Mouse (Mus musculus): ENCODE results near the gene Spag8.

DNA sequence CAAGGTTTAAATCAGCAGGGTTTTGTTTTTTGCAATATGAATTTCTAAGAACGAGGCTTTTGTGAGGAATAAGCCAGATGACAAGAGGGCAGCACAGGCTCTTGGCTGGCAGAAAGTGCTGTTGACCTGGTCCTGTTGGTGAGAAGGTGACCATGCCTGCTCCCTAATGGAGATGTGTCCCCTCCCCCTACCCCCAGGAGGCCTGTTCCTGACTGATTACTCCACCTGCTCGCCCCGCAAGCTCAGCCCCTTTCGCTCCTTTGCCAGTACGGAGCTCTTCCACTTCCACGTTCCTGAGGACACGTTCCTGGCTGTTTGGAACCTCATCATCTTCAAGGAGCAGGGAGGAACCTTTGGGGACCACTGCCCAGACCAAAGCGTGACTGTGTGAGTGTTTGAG lies 20.3 kb upstream of the Spag8 start:
- TF ChIP-seq E2F4 (IDR thresholded peaks at IDR 0.05; ENCODE audit: insufficient read depth) (no peak), USF1 (IDR thresholded peaks at IDR 0.05; ENCODE audit: low read depth) (no peak), POLR2A (IDR thresholded peaks at IDR 0.05; ENCODE audit: insufficient read length, low read depth) (no peak), MAX (IDR thresholded peaks at IDR 0.05; ENCODE audit: low read depth) (no peak), POLR2AphosphoS2 (IDR thresholded peaks at IDR 0.05; ENCODE audit: insufficient read length, low read depth) (no peak), REST (IDR thresholded peaks at IDR 0.05; ENCODE audit: insufficient read depth, insufficient read length) (no peak), MYOD1 (IDR thresholded peaks at IDR 0.05; ENCODE audit: control insufficient read depth in 1 of 3, insufficient read length in 2 of 3, low read depth in 2 of 3) (no peak), TCF3 (IDR thresholded peaks at IDR 0.05; ENCODE audit: insufficient read length, low read depth) (no peak), MYOG (IDR thresholded peaks at IDR 0.05; ENCODE audit: control insufficient read depth in 1 of 3, insufficient read depth in 1 of 3, insufficient read length in 2 of 3, low read depth in 2 of 3) (no peak), SRF (IDR thresholded peaks at IDR 0.05; ENCODE audit: control insufficient read depth, insufficient read length, low read depth) (no peak), CEBPB (IDR thresholded peaks at IDR 0.05; ENCODE audit: insufficient read depth, poor library complexity, severe bottlenecking) (no peak), TCF12 (IDR thresholded peaks at IDR 0.05; ENCODE audit: insufficient read depth, poor library complexity, severe bottlenecking) (no peak)
